Mouse (Mus musculus) megakaryocyte, embryonic 14.5 days (primary cell): Measurements from ENCODE around the gene Taar1. TPM values are rescaled to one million over a fixed set of nuclear protein-coding genes. Genes with fewer than 3 reads are reported as not detected.

ENCODE experiments used
- H3K27me3 ChIP-seq: replicated peaks from 2 replicates; pipeline ENCODE3; 2012; ENCODE audit warnings: inconsistent platforms
- H3K36me3 ChIP-seq: replicated peaks from 2 replicates; pipeline ENCODE3; 2012; ENCODE audit warnings: low read length, inconsistent platforms, mixed read lengths
- H3K4me1 ChIP-seq: 2 replicates; pipeline ENCODE4 v1.6.1; 2012; ENCODE audit warnings: inconsistent platforms
- H3K4me3 ChIP-seq: replicated peaks from 2 replicates; pipeline ENCODE3; 2012; ENCODE audit warnings: moderate library complexity, mild to moderate bottlenecking, inconsistent platforms
- H3K9me3 ChIP-seq: 2 replicates; pipeline ENCODE4 v1.6.1; 2012; ENCODE audit warnings: inconsistent platforms
- FLI1 ChIP-seq: IDR thresholded peaks from 2 replicates; pipeline ENCODE4 v1.6.1; 2012; ENCODE audit warnings: low read length, inconsistent platforms, mixed read lengths
- GATA1 ChIP-seq: IDR thresholded peaks from 3 replicates; pipeline ENCODE4 v1.6.1; 2012; ENCODE audit warnings: mixed read lengths, low read length, inconsistent platforms, borderline replicate concordance
- polyA plus RNA-seq: library from polyadenylated mRNA; stranded (reverse); fragments of >175 nt; gene quantifications from 2 replicates; pipeline ENCODE4 v1.2.3, GENCODE M21; 2012; ENCODE audit warnings: low replicate concordance; ENCODE audit not compliant: insufficient read depth

Gene Taar1
- polyA plus RNA-seq, 1 experiment: not detected

DNA sequence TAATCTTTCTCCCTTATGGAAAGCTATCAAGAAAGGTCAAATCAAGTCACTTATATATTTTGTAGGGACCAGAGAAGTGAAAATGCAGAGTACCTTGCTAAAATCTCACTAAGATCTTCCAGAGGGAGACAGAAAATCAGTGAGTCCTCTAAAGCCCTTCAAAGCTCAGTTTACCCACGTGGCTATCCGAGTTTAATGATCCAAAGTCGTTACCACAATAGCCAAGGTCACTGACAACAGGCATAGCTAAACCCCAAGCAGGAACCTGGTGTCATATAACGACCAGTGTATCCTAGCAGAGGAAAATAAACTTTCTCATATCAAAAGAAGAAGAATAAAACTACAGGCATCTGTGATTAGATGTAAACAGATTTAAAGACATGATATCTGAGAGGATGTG, 17.5 kb downstream of the Taar1 start:
- Histone ChIP-seq H3K9me3 (peaks cover 6% of the 10 kb centered on the region; the same call in 1 of the 2 replicates), H3K4me3 (no peak overlapping the region), H3K36me3 (no peaks in the 10 kb centered on the region), H3K27me3 (no peaks in the 10 kb centered on the region), H3K4me1 (no peaks in the 10 kb centered on the region)
- TF ChIP-seq FLI1: no peak

- no peak for TF ChIP-seq FLI1
- H3K4me1 ChIP-seq: no peaks in the 10 kb centered on the region
- no peak within 1 kb of the TSS for H3K4me3 ChIP-seq
- no peaks in the 10 kb centered on the region for H3K27me3 ChIP-seq
- no peaks in the 10 kb centered on the region for H3K36me3 ChIP-seq
- peaks cover 6% of the 10 kb centered on the region; the same call in 1 of the 2 replicates for H3K9me3 ChIP-seq
Measured at GRCm38 (mm10) chr10:23938312-23938711, 18.2 kb downstream of the Taar1 start, which contains the start of gene Taar2. Gene Taar2 (plus strand): TSS chr10:23938572.

- no peak for TF ChIP-seq GATA1
- no peak for TF ChIP-seq FLI1
- H3K27me3 ChIP-seq: no peaks in the 10 kb centered on the region
- no peaks in the 10 kb centered on the region for H3K4me1 ChIP-seq
- H3K4me3 ChIP-seq: no peak overlapping the region
- H3K9me3 ChIP-seq: peaks cover 6% of the 10 kb centered on the region; the same call in 1 of the 2 replicates
- H3K36me3 ChIP-seq: no peaks in the 10 kb centered on the region
Measured at GRCm38 (mm10) chr10:23942465-23942864, 22.3 kb downstream of the Taar1 start.

- Histone ChIP-seq H3K36me3 (no peaks in the 10 kb centered on the region), H3K4me1 (no peaks in the 10 kb centered on the region), H3K4me3 (no peak overlapping the region), H3K27me3 (no peaks in the 10 kb centered on the region), H3K9me3 (no peaks in the 10 kb centered on the region)
- no peak for TF ChIP-seq FLI1
- no peak for TF ChIP-seq GATA1
Measured at GRCm38 (mm10) chr10:23948026-23948425, 27.9 kb downstream of the Taar1 start.

DNA sequence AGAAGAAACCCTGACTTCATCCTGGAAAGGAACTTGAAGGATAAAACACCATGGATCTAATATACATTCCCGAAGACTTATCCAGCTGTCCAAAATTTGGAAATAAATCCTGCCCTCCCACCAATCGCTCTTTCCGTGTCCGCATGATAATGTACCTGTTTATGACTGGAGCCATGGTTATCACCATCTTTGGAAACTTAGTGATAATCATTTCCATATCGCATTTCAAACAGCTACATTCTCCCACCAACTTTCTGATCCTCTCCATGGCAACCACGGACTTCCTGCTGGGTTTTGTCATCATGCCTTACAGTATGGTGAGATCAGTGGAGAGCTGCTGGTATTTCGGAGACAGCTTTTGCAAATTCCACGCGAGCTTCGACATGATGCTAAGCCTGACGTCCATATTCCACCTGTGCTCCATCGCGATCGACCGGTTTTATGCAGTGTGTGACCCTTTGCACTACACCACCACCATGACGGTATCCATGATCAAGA, 29.4 kb downstream of the Taar1 start, which contains the start of gene Taar3:
Gene Taar3, plus strand, starts transcription at position 51 of the 498 bp plus-strand sequence.
- H3K9me3 ChIP-seq: no peaks in the 10 kb centered on the region
- no peak for TF ChIP-seq GATA1
- TF ChIP-seq FLI1: no peak
- H3K27me3 ChIP-seq: no peaks in the 10 kb centered on the region
- H3K4me3 ChIP-seq: no peak within 1 kb of the TSS
- no peaks in the 10 kb centered on the region for H3K4me1 ChIP-seq
- H3K36me3 ChIP-seq: no peaks in the 10 kb centered on the region

- H3K4me1 ChIP-seq: no peaks in the 10 kb centered on the region
- TF ChIP-seq GATA1 (no peak), FLI1 (no peak)
- H3K4me3 ChIP-seq: no peak overlapping the region
- no peaks in the 10 kb centered on the region for H3K9me3 ChIP-seq
- no peaks in the 10 kb centered on the region for H3K27me3 ChIP-seq
- H3K36me3 ChIP-seq: no peaks in the 10 kb centered on the region
Measured at GRCm38 (mm10) chr10:23951714-23952113, 31.6 kb downstream of the Taar1 start.

DNA sequence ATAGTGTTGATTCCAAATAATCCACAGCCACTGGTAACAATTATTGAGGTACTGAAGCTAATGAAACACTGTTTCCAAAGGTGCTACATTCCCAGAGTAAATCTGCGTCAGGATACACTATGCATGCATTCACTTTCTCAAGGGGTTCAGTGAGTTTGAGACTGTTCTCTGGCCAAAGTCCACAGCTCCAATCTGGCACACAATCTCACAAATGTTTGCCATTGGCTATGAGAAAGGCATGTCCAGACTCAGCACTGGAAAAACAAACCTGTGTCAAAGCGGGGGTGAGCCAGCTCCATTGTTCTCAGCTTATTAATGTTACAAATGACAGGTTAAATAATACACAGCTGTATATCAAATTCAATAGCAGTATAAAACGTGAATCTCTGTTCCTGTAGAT, 38.9 kb downstream of the Taar1 start:
- no peak overlapping the region for H3K4me3 ChIP-seq
- H3K9me3 ChIP-seq: peaks cover 5% of the 10 kb centered on the region; the same call in 1 of the 2 replicates
- TF ChIP-seq GATA1: no peak
- TF ChIP-seq FLI1: no peak
- no peaks in the 10 kb centered on the region for H3K27me3 ChIP-seq
- peaks cover 5% of the 10 kb centered on the region; the same call in 1 of the 2 replicates for H3K4me1 ChIP-seq
- H3K36me3 ChIP-seq: no peaks in the 10 kb centered on the region

DNA sequence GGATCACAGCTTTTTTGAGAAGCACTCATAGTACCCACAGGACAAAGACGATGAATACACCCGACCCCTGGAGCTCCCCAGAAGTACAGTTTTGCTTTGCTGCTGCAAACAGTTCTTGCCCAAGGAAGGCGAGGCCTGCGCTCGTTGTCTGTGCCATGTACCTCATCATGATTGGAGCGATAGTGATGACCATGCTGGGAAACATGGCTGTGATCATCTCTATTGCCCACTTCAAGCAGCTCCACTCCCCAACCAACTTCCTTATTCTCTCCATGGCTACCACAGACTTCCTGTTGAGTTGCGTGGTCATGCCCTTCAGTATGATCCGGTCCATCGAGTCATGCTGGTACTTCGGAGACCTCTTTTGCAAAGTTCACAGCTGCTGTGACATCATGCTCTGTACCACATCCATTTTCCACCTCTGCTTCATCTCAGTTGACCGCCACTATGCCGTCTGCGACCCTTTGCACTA, 40.3 kb downstream of the Taar1 start, which contains the start of gene Taar4:
Gene Taar4, plus strand, starts transcription at position 51 of the 472 bp plus-strand sequence.
- H3K4me3 ChIP-seq: peak within 1 kb of the TSS; percentile 48
- no peak for TF ChIP-seq GATA1
- no peak for TF ChIP-seq FLI1
- no peaks in the 10 kb centered on the region for H3K27me3 ChIP-seq
- H3K9me3 ChIP-seq: peaks cover 5% of the 10 kb centered on the region; the same call in 1 of the 2 replicates
- no peaks in the 10 kb centered on the region for H3K36me3 ChIP-seq
- peaks cover 9% of the 10 kb centered on the region for H3K4me1 ChIP-seq

- H3K9me3 ChIP-seq: peaks cover 5% of the 10 kb centered on the region; the same call in 1 of the 2 replicates
- no peaks in the 10 kb centered on the region for H3K36me3 ChIP-seq
- peaks cover 9% of the 10 kb centered on the region for H3K4me1 ChIP-seq
- H3K27me3 ChIP-seq: no peaks in the 10 kb centered on the region
- no peak overlapping the region for H3K4me3 ChIP-seq
- TF ChIP-seq GATA1 (no peak), FLI1 (no peak)
Measured at GRCm38 (mm10) chr10:23963444-23963843, 43.3 kb downstream of the Taar1 start.

DNA sequence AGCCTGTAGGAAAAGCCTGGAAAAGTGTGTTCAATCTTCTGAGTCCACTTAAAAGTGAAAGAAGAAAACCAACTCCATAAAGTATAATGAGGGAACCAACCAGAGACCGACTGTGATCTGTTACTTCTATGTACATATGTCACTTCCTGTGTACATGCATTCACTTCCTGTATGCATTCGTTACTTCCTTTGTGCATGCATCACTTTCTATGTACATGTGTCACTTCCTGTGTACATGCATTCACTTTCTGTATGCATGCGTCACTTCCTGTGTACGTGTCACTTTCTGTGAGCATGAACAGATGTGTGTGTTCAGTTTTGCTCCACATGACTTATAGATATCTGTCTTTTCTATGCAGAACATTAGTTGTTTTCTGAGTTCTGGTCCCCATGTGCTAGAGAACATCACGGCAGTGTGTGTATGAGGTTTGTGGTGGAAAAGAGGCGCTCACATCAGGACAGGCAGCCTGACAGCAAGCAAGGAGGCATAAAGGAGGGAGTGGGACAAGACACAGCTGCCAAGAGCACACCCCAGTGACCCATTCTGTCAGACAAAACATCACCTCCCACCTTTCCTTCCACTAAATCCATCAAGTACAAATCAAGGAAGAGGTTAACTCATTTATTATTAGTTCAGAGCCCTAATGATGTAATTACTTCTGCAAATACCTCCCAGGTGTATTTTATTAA, 44.9 kb downstream of the Taar1 start:
- Histone ChIP-seq H3K27me3 (no peaks in the 10 kb centered on the region), H3K4me1 (peaks cover 9% of the 10 kb centered on the region), H3K36me3 (no peaks in the 10 kb centered on the region), H3K4me3 (peak overlapping the region; percentile 46), H3K9me3 (peaks cover 5% of the 10 kb centered on the region; the same call in 1 of the 2 replicates)
- 0 out of 2 replicates have a peak, but pooled peaks have one; percentile 28 for TF ChIP-seq FLI1
- no peak for TF ChIP-seq GATA1
